Mouse (Mus musculus) midbrain, embryonic 10.5 days (tissue): ENCODE measurements around the gene Adk. TPM values are rescaled to one million over a fixed set of nuclear protein-coding genes. Genes with fewer than 3 reads are reported as not detected.
"Not testable (repeated sequence)": the region's sequence is repeated elsewhere in the genome, so short reads cannot be mapped to it uniquely, and the experiment has no call there.

Experiments
- DNase-seq: peaks from one replicate; pipeline ENCODE4 v3.0.0-alpha.2; 2017; ENCODE audit warnings: low spot score
- H3K27ac ChIP-seq: fragments of 300-500 bp; sonication (generic); replicated peaks from 2 replicates; pipeline ENCODE4 v1.5.1; 2016; ENCODE audit warnings: mild to moderate bottlenecking
- H3K27me3 ChIP-seq: fragments of 300-500 bp; sonication (generic); 2 replicates; pipeline ENCODE4 v1.6.1; 2016; ENCODE audit warnings: low read depth, mild to moderate bottlenecking; ENCODE audit not compliant: poor library complexity, severe bottlenecking
- H3K36me3 ChIP-seq: fragments of 300-500 bp; sonication (generic); 2 replicates; pipeline ENCODE4 v1.6.1; 2016; ENCODE audit warnings: mild to moderate bottlenecking, moderate library complexity
- H3K4me1 ChIP-seq: fragments of 300-500 bp; sonication (generic); 2 replicates; pipeline ENCODE4 v1.6.1; 2016
- H3K4me3 ChIP-seq: fragments of 300-500 bp; sonication (generic); 2 replicates; pipeline ENCODE4 v1.5.1; 2016; ENCODE audit warnings: mild to moderate bottlenecking, moderate library complexity
- H3K9me3 ChIP-seq: fragments of 300-500 bp; sonication (generic); replicated peaks from 2 replicates; pipeline ENCODE4 v1.6.1; 2016; ENCODE audit warnings: mild to moderate bottlenecking
- WGBS: fragments of 180-500 bp; shearing (Covaris S2); methylation state at CpG from one replicate; pipeline ENCODE4 v1.1.7; 2016; 5-methylcytosine and 5-hydroxymethylcytosine counted together
- polyA plus RNA-seq: library from polyadenylated mRNA; unstranded; fragments of >200 nt; fragmentation: Nextera tagmentation; extraction: Ambion mirVana; gene quantifications from 2 replicates; pipeline ENCODE4 v1.2.1, GENCODE M21; 2016

Gene Adk
- polyA plus RNA-seq, 1 experiment from 2014 or later = 153 TPM

DNA sequence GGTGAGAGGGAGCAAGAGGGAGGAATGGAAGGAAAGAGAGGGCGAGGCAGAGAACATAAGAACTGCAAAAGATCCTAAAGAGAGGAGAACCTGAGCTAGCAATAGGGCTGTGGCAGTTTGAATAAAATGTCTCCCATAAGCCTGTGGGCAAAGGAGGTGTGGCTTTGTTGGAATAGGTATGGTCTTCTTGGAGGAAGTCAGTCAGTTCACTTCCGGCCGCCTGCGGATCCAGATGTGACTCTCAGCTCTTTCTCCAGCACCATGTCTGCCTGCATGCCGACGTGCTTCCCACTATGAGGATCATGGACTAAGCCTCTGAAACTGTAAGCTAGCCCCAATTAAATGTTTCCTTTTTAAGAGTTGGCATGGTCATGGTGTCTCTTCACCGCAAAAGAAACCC, 428.9 kb downstream of the Adk start, which contains the start of gene Kat6b:
Gene Kat6b (plus strand): TSS at position 204 of the 400 bp plus-strand sequence.
- Histone ChIP-seq H3K4me1 (no peaks in the 10 kb centered on the region), H3K9me3 (no peaks in the 10 kb centered on the region), H3K4me3 (no peak within 1 kb of the TSS), H3K36me3 (no peaks in the 10 kb centered on the region), H3K27me3 (no peaks in the 10 kb centered on the region), H3K27ac (no peak within 1 kb of the TSS)
- WGBS = 95% methylated on average over 7 of the region's 7 CpGs
- no peak for DNase-seq

DNA sequence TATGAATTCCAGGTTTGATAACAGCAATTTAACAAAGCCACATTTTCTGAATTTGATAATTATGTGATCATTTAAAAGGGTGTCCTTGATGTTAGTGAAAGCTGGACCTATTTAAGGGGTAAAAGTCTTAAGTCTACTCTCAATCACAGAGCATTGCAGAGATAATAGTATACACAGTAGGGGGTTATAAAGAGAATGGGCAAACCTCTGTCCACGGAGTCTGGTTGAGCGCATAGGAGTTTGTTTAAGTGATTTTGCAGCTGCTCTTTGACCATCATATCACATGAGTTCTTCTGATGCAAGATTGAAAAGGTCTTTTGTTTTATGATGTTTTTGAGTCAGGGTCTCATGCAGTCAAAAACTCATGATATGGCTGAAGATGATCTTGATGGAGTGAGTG, 431.8 kb downstream of the Adk start:
- peaks cover 6% of the 10 kb centered on the region for H3K4me1 ChIP-seq
- H3K27ac ChIP-seq = no peak overlapping the region
- H3K27me3 ChIP-seq = no peaks in the 10 kb centered on the region
- 79% methylated on average over 2 of the region's 2 CpGs for WGBS
- H3K36me3 ChIP-seq = no peaks in the 10 kb centered on the region
- no peaks in the 10 kb centered on the region for H3K9me3 ChIP-seq
- H3K4me3 ChIP-seq = no peak overlapping the region
- DNase-seq = no peak

DNA sequence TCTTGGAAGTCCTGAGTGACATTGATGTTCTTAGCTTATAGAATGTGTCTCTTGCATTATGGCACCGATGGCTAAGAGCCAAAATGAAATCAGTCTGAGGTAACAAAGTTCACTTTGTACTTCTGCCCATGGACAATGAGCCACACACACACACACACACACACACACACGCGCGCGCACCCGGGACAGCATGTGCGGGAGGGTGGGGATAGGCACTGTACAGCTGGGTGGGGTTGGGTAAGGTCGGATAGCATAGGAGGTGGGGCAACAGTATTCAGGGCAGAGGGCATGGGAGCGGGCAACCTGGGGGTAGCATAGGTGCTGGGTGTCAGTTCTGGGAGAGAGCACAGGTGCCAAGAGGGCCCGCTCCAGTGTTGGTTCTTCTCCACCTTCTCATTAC, 432.3 kb downstream of the Adk start:
- Histone ChIP-seq H3K4me1 (peaks cover 7% of the 10 kb centered on the region), H3K36me3 (no peaks in the 10 kb centered on the region), H3K9me3 (no peaks in the 10 kb centered on the region), H3K27ac (no peak overlapping the region), H3K4me3 (no peak overlapping the region), H3K27me3 (no peaks in the 10 kb centered on the region)
- WGBS = 96% methylated on average over 10 of the region's 10 CpGs
- DNase-seq = no peak

DNA sequence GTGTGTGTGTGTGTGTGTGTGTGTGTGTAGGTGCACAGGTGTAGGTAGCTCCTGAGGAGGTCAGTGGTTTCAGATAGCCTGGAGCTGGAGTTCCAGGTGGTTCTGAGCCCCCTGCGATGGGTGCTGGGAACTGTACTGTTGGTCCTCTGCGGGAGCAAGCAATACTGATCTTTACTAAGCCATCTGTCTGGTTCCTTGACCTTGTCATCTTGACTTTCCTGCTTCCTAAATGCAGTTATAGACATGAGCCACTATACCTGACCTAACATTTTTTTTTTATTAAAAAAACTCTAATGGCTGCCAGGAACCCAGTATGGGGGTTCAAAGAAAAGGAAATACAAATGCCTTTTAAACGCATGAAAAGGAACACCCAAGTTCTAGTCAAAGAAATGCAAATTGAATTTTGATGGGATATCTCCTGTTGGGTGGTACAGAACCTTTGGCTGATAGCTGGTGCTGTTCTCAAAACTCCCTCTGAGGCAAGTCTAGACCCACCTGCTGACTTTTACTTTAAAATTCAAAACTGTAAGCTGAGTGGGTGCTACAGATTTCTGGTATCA, 433.7 kb downstream of the Adk start:
- 94% methylated on average over 3 of the region's 3 CpGs for WGBS
- no peaks in the 10 kb centered on the region for H3K9me3 ChIP-seq

DNA sequence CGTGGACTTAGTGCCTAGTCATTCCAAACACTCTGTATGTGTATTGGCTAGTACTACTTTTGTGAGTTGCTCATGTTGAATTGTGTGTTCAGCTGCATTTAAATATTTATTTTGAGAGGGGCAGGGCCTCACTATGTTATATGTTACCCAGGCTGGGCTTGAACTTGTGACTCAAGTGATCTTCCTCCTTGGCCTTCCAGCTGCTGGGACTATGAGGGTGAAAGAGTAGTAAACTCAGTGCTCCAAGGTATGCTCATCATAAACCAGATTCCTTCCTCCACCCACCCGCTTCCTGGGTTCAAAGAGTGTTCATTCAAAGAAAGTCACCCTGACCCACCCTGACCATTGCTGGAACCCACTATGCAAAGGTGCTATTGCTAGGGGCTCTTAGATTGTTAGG, 434.8 kb downstream of the Adk start:
- 93% methylated on average over 2 of the region's 2 CpGs for whole genome bisulfite sequencing

More for the DNA sequence above, 433.7 kb downstream of the Adk start:
- Histone ChIP-seq H3K27me3 (no peaks in the 10 kb centered on the region), H3K36me3 (no peaks in the 10 kb centered on the region), H3K4me3 (no peak overlapping the region), H3K27ac (no peak overlapping the region), H3K4me1 (peaks cover 7% of the 10 kb centered on the region)
- DNase-seq = no peak

DNA sequence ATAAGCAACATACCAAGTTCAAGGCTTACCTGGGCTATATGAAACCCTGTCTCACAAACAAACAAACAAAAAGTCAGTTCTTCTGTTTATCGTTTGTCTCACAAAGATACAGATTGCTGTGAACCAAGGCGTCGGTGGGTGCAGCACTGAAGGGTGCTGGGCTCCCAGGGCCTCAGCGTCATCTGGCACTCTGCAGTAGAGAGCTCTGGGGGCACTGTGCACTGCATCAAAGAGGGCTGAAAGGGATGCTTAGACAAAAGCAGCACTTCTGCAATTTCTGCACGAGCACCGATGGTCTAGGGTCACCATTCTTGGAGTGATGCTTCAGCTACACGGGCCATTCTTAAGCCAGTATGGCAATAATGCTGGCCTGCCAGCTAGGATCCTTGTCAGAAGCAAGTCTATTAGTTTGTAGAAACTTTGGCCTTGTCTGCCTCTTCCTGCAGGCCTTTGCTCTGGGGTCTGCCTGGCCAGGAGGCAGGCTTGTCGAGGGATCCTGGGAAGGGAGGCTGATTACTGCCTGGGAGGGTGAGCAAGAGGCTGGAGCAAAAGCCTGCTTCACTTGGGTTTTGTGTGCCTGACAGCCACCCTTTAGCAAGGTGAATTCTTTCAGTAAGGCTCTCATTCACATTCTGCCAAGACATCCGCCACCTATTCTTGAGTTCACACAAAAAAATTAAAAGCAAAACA, 436.2 kb downstream of the Adk start:
- 79% methylated on average over 9 of the region's 9 CpGs for WGBS
- not testable (repeated sequence) for H3K4me3 ChIP-seq, H3K27me3 ChIP-seq, H3K36me3 ChIP-seq, DNase-seq, H3K4me1 ChIP-seq, H3K9me3 ChIP-seq
- peak overlapping the region; percentile 68; the same call in 1 of the 2 replicates for H3K27ac ChIP-seq

More for the DNA sequence above, 434.8 kb downstream of the Adk start:
- not testable (repeated sequence) for DNase-seq, H3K27me3 ChIP-seq, H3K27ac ChIP-seq, H3K9me3 ChIP-seq, H3K4me3 ChIP-seq, H3K36me3 ChIP-seq, H3K4me1 ChIP-seq

DNA sequence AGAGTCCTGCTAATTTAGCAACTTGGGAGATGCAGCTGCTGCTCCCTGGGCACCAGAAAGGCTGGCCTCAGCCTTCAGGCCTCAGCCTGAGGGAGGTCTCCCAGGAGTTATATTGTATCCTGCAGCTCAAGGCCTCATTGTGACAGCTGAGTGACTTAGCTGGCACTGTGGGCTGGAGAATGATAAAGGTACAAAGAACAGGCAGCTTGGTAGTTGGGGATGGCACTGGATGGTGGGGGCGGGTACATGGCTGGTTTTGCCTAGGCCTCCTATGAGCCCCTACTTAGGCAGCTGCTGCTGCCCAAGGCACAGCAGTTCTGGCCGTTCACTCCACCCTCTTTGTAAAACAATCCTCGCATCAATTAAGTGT, 436.7 kb downstream of the Adk start:
- 69% methylated on average over 3 of the region's 3 CpGs for whole genome bisulfite sequencing
- no peak for DNase-seq
- Histone ChIP-seq H3K27ac (peak overlapping the region; percentile 68; the same call in 1 of the 2 replicates), H3K4me1 (peaks cover 7% of the 10 kb centered on the region), H3K9me3 (no peaks in the 10 kb centered on the region), H3K27me3 (no peaks in the 10 kb centered on the region), H3K4me3 (no peak overlapping the region), H3K36me3 (no peaks in the 10 kb centered on the region)

DNA sequence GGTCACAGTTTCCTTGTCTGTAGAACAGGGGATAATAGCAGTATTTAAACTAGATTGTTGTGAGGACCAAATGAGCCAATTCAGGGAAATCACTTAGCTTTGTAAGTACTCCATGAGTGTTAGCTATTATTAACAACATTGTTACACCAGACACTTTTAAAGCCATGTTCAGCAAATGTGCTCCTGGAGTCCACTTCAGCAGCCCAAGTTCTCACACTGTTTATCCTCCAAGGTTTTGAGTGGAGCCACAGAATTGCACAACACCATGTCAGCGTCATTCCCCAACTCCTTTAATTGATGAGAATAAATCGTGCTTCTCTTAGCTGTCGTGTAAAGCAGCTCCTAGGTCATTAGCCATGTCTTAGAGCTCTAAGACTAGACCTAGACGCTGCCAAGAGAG, 437.8 kb downstream of the Adk start:
- DNase-seq = no peak
- WGBS = 80% methylated on average over 4 of the region's 4 CpGs

More for the DNA sequence above, 437.8 kb downstream of the Adk start:
- Histone ChIP-seq H3K36me3 (no peaks in the 10 kb centered on the region), H3K9me3 (no peaks in the 10 kb centered on the region), H3K27ac (no peak overlapping the region), H3K27me3 (no peaks in the 10 kb centered on the region), H3K4me3 (no peak overlapping the region), H3K4me1 (peaks cover 7% of the 10 kb centered on the region)

Other genes starting within 250 kb of the Adk start
- gene Plau, start 215.9 kb upstream of the Adk start, polyA plus RNA-seq = 0.49 and 0.70 TPM in 2 replicates
- gene Vcl, start 123.2 kb upstream of the Adk start, polyA plus RNA-seq = 29.6 and 30.1 TPM in 2 replicates
- 108 and 122 TPM in 2 replicates for gene Ap3m1, start 66 bp upstream of the Adk start, polyA plus RNA-seq